Mouse (Mus musculus): ENCODE measurements around the gene 1810030O07Rik.
"Not testable (repeated sequence)": the region's sequence is repeated elsewhere in the genome, so short reads cannot be mapped to it uniquely, and the experiment has no call there.

1810030O07Rik gene

DNA sequence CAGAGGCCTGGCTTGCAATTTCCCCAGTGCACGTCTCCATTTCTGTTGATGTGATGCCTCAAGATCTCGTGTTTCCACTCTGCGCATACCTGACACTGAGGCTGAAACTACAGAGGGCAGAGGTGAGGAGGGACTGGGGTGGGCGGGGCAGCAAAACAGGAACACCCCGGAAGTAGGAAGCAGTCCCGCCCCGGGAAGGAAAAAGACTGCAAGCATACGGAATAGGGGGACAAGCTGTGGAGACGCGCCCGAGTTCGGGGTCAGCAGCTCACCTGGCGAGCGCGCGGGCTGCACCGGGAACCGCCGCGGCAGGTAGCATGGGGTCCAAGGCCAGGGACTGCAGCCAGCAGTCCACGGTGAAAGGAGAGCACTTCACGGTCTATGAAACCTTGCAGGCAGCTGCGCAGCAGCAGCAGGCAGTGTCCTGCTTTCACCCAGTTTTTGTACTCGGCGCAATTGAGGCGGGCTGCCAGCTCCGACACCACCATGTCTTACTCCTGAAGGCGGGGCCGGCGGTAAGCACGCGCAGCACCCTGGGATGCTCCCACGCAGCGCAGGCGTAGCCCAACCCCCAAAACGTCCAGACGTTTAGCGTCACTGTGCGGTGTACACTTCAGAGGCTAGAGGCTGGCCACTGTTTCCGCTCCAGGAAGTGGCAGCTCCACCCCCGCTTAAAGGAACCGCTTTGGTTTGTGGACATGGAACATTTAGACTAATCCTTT is at the start of gene 1810030O07Rik:
Gene 1810030O07Rik, minus strand, starts transcription at position 615 of the 722 bp plus-strand sequence.
- DNase-seq: peak; percentile 79 to 88

DNA sequence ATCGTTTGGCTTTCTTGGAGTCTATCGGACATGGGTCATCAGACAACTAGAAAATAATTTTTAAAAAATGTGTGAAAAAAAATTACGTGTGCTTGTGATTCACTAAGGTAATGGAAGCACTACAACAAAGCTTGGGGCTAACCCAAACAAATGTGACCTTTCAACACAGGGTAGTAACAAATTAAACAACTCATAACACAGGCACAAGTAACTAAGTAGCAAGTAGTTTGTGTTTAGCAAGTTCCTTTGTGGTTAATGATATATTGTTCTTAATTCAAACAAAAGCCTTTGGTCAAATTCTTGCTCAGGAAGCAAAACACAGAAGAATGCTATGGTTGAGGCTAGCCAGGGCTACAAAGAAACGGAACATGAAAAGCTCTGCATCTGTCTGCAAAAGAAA is 42.6 kb upstream of the 1810030O07Rik start:
- no peak for DNase-seq

DNA sequence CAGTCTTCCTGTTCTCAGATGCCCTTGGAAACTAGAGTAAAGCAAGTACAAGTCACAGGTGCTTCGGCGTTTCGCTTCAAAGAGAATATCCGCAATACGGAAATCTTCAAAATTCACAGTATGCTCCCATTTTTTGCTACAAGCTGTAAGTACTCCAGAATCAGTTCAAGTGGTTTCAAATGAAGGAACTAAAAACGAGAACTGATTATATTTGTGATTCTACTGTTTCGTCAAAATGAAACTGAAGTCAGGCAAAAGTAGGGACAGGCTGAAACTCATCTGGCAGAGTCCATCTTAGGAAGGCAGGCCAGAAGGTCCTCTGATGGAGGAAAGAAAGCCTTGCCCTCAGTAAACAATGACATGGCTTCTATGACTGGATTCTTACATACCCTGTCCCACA is 40.3 kb upstream of the 1810030O07Rik start:
- DNase-seq: no peak

DNA sequence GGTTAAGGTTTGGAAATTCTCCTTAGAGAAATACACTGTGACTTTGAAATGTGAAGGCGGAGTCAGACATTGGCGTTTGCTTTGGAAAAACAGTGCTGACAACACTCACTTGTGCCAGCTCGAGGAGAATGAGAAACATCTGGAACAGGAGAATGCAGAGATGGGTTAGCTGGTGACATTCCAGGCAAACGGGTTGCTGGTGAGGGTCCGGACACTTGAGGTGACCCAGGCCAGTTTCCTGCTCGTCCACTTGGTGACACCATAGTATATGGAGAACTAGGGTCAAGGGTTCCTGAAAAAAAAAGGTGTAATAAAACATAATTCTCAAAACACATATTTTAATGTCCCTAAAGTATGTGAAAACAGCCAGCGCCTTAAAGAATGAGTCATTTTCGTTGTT is 13.4 kb upstream of the 1810030O07Rik start:
- DNase-seq: no peak

DNA sequence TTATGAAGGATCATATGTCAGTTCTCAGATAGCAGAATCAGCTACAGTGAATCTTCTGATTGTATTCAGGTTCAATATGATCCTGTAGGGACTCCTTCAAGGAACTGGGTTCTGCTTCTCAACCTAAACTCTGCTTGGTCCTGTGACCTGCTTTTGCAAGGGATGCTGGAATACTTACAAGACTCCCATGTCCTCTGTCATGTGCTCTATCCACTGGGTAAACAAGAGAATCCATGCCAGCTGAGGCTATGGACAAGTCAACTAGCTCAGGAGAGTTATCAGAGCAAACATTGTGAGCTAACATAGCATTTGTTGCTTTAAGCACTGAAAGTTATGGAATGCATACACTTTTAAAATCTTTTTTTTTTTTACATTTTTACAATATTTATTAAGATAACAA is 12.6 kb upstream of the 1810030O07Rik start:
- DNase-seq: no peak

DNA sequence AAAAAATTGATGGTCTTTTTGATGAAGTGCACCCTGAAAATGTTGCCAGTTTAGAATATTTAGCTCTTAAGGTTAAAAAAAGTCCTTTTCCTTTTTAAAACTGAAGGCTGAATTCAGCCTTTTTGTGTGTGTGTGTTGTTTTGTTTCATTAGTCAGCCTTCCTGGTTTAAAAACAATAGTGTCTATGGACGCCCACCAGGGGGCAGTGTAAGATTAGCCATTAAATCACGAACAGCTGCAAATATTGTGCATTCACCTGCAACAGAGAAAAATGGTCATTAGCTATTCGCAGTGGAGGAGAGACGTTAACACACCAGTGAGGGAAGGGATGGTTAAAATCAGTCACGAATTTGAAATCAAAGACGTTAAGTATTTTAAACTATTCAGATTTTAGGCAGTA is 3.9 kb upstream of the 1810030O07Rik start:
- DNase-seq: peak; percentile 37 to 42

DNA sequence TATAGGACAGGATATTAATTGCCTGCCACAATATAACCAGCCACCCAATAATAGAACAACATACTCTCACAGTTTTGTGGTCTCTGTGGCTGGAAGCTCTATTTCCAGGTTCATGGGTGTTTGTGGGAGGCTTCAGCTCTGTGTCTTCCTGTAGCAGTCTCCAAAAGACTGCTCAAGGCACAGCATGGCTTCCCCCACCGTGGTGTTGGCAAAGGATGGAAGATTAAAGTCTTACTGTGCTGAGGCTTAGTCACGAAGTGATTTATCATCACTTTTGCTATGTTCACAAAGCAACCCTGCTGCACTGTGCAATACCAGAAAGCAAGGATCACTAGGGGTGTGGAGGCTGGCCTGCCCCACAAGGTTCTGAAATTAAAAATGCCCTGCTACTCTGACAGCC is 19.6 kb downstream of the 1810030O07Rik start:
- DNase-seq: no peak

DNA sequence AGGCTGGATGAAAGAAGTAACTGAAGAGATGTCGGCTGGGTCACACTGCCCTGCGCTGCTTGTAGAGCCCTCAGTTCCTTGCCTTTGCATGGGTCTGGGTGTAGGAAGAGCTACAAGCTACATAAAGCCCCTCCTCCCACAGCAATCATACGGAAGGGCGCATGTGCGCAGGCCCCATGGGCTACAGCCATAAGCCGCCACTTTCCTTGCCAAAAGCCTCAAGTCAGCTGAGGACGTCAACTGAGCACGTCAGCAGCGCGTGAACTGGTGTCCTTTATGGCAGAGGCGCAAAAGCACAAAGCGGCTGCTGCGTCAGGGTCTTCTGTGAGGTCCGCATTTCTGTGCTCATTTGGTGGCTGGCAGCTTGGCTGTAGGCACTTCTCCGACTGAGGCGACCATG is 21.6 kb downstream of the 1810030O07Rik start:
- no peak for DNase-seq

DNA sequence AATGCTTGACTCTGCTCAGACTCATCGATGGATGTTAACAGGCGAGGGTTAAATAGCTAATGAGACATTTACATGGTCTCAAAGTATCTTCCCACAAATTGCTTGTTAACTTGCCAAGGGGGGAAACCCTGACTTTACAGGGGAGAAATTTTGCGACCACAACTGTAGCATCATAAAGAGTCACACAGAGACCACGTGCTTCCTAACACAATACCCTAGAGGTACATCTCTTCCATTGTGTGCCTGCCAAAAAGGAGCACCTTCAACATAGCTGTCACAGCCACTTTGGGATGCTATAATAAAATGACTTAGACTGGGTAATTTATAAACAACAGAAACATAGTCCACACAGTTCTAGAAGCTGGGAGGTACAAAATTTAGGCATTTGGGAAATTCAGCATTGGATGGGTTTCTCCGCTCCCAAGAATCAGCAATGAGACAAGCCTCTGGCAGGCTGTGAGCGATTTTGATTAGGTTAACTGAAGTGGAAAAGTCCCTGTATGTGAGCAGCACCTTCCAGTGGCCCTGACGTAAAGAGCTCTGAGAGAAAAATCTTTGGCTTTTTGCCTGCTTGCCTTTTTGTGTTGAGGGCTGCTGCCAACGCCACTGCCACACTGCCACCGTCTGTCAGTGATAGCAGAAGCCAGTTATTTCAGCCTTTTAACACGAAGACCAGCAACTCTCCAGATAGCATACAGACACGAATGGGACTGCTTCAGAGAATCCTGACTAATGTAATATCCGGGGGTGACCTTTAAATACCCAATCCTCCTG is 27.8 kb downstream of the 1810030O07Rik start:
- DNase-seq: no peak

DNA sequence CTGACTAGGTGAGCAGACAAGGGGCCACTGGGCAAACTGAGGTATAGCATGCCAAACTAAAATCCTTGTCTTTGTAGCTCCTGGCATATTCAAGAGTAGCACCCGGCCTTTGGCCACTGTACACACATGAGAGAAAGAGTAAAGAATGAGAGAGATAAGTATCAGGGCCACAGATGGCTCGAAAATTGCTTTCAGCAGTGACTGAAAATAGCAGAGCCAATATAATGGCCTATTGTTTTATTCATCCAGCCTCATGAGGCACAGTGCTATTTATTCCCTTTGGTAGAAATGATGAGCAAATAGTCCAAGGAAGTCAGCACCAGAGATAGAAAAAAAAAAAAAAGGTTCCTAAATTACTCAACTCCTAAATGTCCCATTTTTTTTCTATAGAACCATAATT is 28.5 kb downstream of the 1810030O07Rik start:
- DNase-seq: no peak

DNA sequence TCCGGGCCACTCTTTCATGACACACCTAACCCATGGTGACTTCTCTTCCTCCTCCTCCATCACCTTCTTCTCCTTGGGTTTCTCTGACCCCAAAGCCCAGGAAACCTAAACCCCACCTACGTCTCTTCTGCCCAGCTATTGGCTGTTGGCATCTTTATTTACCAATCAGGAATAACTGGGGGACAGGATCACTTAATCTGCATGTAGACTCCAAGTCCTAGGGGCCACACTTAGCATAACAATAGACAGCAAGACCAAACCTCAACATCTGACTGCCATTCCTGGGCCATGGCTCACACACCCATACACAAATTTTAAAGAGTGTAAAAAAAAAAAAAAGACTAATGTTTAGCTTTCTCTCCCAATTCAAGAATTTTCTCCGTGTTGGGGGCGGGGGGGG is 48.3 kb downstream of the 1810030O07Rik start:
- DNase-seq: no peak

DNA sequence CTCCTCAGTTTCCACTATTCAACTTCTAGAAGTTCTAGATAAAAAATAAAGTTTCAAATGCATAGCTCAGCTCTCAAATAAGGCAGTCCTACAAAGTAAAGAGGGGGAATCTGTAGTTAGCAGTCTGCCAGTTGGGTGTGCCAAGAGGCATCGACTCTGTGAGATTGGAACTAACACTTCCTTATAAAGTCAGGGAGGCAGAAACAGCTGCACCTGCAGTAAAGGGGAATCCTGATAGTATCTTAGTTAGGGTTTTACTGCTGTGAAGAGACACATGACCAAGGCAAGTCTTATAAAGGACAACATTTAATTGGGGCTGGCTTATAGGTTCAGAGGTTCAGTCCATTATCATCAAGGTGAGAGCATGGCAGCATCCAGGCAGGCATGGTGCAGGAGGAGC is 61.1 kb downstream of the 1810030O07Rik start:
- not testable (repeated sequence) for DNase-seq

DNA sequence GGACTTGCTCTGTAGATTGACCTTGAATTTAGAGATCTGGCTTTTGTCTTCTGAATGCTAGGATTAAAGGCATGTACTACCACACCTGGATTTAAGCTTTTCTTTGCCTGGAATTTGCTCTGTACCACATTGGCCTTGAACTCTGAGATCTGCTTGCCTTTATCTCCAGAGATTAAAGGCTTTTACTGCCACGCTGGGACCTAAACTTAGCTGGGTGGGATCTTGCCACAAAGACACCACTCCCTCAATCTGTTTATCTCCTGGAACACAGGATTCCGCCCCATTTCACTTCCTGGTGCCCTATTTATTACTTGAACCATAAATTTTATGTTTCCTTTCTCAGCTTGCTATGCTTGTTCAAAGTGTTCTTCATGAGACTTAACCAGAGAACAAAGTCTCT is 62.3 kb downstream of the 1810030O07Rik start:
- DNase-seq: no peak

DNA sequence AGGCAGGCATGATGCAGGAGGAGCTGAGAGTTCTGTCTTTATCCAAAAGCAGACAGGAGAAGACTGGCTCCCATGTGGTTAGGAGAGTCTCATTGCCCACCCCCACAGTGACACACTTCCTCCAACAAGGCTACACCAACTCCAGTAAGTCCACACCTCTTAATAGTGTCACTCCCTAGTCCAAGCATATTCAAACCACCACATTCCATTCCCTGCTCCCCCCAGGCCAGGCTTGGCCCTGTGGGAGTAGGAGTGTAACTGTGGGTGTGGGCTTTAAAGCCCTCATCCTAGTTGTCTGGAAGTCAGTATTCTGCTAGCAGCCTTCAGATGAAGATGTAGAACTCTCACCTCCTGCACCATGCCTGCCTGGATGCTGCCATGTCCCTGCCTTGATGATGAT is 62.9 kb downstream of the 1810030O07Rik start:
- not testable (repeated sequence) for DNase-seq

Data from thymus, postnatal 36 days (tissue).